Mouse (Mus musculus): Measurements from ENCODE around the gene Cfi. TPM values are rescaled to one million over a fixed set of nuclear protein-coding genes. Genes with fewer than 3 reads are reported as not detected.

Cfi gene
- total and polyA plus RNA-seq, 2 experiments from 2014 or later = 0.42 to 1.2 TPM

- Histone ChIP-seq H3K4me3 (ENCODE audit: low read depth, low read length) (no peak overlapping the region), H3K27me3 (ENCODE audit: insufficient read depth, low read length) (no peaks in the 10 kb centered on the region), H3K27ac (ENCODE audit: low read depth, low read length) (no peak overlapping the region), H3K36me3 (ENCODE audit: insufficient read depth, low read length) (peaks cover 17% of the 10 kb centered on the region), H3K9ac (replicated peaks; ENCODE audit: low read length, poor library complexity, severe bottlenecking) (no peak overlapping the region), H3K4me2 (ENCODE audit: low read depth, low read length, poor library complexity, severe bottlenecking) (no peak overlapping the region), H3K9me3 (ENCODE audit: low read length) (no peaks in the 10 kb centered on the region), H3K4me1 (ENCODE audit: insufficient read depth, low read length) (no peaks in the 10 kb centered on the region)
- ATAC-seq (ENCODE audit: low FRiP score) (no peak), DNase-seq (ENCODE audit: low spot score) (no peak)
- no peak for TF ChIP-seq CTCF (IDR thresholded peaks at IDR 0.05)
- WGBS = 87% methylated on average over 5 of the region's 5 CpGs
These were observed 50.7 kb downstream of the Cfi start for GRCm38 (mm10) chr3:129886430-129886829.

DNA sequence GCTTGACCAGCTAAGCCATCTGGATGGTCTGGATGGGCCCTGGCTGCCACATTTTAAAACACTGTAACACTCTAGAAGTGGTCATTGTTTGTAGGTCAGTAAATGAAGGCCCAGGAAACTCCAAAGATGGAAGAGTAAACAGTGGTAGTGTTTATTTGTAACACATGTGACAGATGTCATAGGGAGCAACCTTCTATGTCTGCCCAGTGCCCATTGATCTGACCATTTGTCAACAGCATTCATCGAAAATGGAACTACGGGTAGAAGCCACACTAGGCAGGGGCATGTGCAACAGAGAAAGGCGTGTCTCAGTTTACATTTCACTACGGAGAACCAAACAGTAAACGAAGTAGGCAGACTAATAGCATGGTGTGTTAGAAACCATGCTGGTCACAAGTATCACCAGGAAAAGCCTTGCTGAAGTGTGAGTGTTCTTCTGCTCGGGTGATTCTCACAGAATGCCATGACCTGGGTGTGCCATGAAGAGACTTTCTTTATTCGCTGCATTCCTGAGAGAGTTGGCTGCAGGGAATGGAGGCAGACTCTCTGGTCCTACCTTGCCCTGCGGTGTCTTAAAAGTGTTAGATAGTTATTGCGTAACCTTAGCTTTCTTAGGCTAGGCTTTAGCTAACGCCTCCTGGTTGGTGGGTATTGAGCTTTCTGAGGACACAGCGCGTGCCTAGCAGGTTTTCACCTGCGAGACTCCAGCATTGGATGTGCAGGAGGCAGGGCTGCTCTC, 52.3 kb downstream of the Cfi start:
- no peak for TF ChIP-seq CTCF (IDR thresholded peaks at IDR 0.05)
- no peak overlapping the region for H3K9ac ChIP-seq (replicated peaks; ENCODE audit: low read length, poor library complexity, severe bottlenecking)
- ATAC-seq (ENCODE audit: low FRiP score) = no peak
- peaks cover 27% of the 10 kb centered on the region for H3K36me3 ChIP-seq (ENCODE audit: insufficient read depth, low read length)
- WGBS = 91% methylated on average over 13 of the region's 13 CpGs
- no peak overlapping the region for H3K27ac ChIP-seq (ENCODE audit: low read depth, low read length)
- H3K4me3 ChIP-seq (ENCODE audit: low read depth, low read length) = no peak overlapping the region
- no peak overlapping the region for H3K4me2 ChIP-seq (ENCODE audit: low read depth, low read length, poor library complexity, severe bottlenecking)
- no peak for DNase-seq (ENCODE audit: low spot score)
- H3K4me1 ChIP-seq (ENCODE audit: insufficient read depth, low read length) = no peaks in the 10 kb centered on the region
- H3K27me3 ChIP-seq (ENCODE audit: insufficient read depth, low read length) = no peaks in the 10 kb centered on the region
- no peaks in the 10 kb centered on the region for H3K9me3 ChIP-seq (ENCODE audit: low read length)

DNA sequence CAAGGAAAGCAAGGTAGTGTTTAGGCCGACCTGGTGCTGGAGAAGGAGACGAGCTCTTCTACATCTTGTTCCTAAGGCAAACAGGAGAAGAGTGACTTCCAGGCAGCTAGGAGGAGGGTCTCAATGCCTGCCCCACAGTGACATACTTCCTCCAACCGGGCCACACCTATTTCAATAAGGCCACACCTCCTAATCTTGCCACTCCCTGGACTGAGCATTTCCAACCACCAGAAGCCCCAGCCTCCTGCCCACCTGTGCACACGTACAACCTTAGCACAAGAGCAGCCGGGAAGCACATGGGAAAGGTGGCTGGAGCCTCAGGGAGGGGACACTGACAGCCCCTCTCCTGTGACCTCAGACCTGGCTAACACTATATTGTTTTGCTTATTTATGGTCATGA, 56.3 kb downstream of the Cfi start:
- Histone ChIP-seq H3K9ac (replicated peaks; ENCODE audit: low read length, poor library complexity, severe bottlenecking) (no peak overlapping the region), H3K4me2 (ENCODE audit: low read depth, low read length, poor library complexity, severe bottlenecking) (no peak overlapping the region), H3K4me1 (ENCODE audit: insufficient read depth, low read length) (no peaks in the 10 kb centered on the region), H3K27ac (ENCODE audit: low read depth, low read length) (no peak overlapping the region), H3K36me3 (ENCODE audit: insufficient read depth, low read length) (peaks cover 31% of the 10 kb centered on the region), H3K9me3 (ENCODE audit: low read length) (no peaks in the 10 kb centered on the region), H3K27me3 (ENCODE audit: insufficient read depth, low read length) (no peaks in the 10 kb centered on the region), H3K4me3 (ENCODE audit: low read depth, low read length) (no peak overlapping the region)
- TF ChIP-seq CTCF (IDR thresholded peaks at IDR 0.05) = no peak
- no peak for ATAC-seq (ENCODE audit: low FRiP score)
- 88% methylated on average over 5 of the region's 5 CpGs for WGBS
- DNase-seq (ENCODE audit: low spot score) = no peak

DNA sequence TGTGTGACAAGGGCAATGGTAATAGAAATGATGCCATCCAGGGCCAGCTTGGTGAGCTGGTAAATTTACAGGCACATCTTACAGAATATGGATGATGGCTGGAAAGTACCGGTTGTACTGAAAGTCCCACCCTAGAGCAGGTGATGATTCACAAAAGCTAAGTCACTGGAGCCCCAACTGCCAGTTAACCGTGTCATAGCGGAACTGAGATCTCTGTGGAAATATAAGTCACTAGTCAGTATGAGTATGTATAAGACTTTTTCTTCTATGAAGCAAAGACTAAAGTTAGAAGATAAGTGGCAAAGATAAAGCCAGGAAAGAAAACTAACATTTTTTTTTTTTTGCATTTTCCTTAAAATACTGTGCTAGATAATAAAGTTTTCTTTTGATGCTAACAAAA, 57.5 kb downstream of the Cfi start:
- Histone ChIP-seq H3K4me2 (ENCODE audit: low read depth, low read length, poor library complexity, severe bottlenecking) (no peak overlapping the region), H3K4me3 (ENCODE audit: low read depth, low read length) (no peak overlapping the region), H3K27me3 (ENCODE audit: insufficient read depth, low read length) (no peaks in the 10 kb centered on the region), H3K9ac (replicated peaks; ENCODE audit: low read length, poor library complexity, severe bottlenecking) (no peak overlapping the region), H3K4me1 (ENCODE audit: insufficient read depth, low read length) (no peaks in the 10 kb centered on the region), H3K9me3 (ENCODE audit: low read length) (no peaks in the 10 kb centered on the region), H3K36me3 (ENCODE audit: insufficient read depth, low read length) (peaks cover 31% of the 10 kb centered on the region), H3K27ac (ENCODE audit: low read depth, low read length) (no peak overlapping the region)
- WGBS = 97% methylated on average over 3 of the region's 3 CpGs
- ATAC-seq (ENCODE audit: low FRiP score) (no peak), DNase-seq (ENCODE audit: low spot score) (no peak)
- no peak for TF ChIP-seq CTCF (IDR thresholded peaks at IDR 0.05)

DNA sequence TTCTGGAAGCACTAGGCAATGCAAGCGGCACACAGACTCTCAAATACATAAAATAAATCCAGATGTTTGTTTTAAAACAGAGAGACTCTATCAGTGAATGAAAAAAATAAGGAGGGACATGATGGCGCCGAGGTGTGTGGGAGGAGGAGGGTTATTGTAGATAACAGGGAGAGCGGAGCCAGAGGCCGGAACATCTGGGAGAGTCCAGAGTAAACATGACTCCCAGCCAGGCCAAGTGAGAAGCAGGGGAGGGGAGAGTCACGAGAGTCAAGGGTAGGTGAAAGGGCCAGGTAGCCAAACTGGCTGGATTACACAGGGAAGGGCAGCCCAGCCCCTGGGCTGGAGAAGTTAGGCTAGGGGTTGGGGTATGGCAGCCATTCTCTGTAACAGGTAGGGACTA, 60.9 kb downstream of the Cfi start:
- H3K9me3 ChIP-seq (ENCODE audit: low read length) = no peaks in the 10 kb centered on the region
- DNase-seq (ENCODE audit: low spot score) = no peak
- no peaks in the 10 kb centered on the region for H3K27me3 ChIP-seq (ENCODE audit: insufficient read depth, low read length)
- no peak for ATAC-seq (ENCODE audit: low FRiP score)
- no peak overlapping the region for H3K9ac ChIP-seq (replicated peaks; ENCODE audit: low read length, poor library complexity, severe bottlenecking)
- H3K4me3 ChIP-seq (ENCODE audit: low read depth, low read length) = no peak overlapping the region
- H3K4me2 ChIP-seq (ENCODE audit: low read depth, low read length, poor library complexity, severe bottlenecking) = no peak overlapping the region
- no peaks in the 10 kb centered on the region for H3K4me1 ChIP-seq (ENCODE audit: insufficient read depth, low read length)
- 85% methylated on average over 6 of the region's 6 CpGs for WGBS
- H3K36me3 ChIP-seq (ENCODE audit: insufficient read depth, low read length) = peaks cover 17% of the 10 kb centered on the region
- TF ChIP-seq CTCF (IDR thresholded peaks at IDR 0.05) = no peak
- no peak overlapping the region for H3K27ac ChIP-seq (ENCODE audit: low read depth, low read length)

DNA sequence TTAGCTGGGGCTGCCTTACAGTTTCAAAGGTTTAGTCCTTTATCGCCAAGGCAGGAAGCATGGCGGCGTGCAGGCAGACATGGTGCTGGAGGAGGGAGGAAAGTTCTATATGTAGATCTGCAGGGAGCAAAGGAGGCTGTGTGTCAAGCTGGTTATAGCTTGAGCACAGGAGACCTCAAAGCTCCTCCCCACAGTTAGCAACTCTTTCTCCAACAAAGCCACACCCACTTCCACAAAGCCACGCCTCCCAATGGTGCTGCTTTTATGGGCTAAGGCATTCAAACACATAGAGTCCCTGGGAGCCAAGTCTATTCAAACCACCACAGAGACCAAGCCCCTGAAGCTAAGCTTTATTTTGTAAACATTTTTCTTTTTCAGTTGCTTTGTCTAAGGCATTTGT, 63.2 kb downstream of the Cfi start:
- no peak overlapping the region for H3K4me2 ChIP-seq (ENCODE audit: low read depth, low read length, poor library complexity, severe bottlenecking)
- no peak overlapping the region for H3K27ac ChIP-seq (ENCODE audit: low read depth, low read length)
- WGBS = 63% methylated on average over 4 of the region's 4 CpGs
- H3K4me3 ChIP-seq (ENCODE audit: low read depth, low read length) = no peak overlapping the region
- ATAC-seq (ENCODE audit: low FRiP score) (no peak), DNase-seq (ENCODE audit: low spot score) (no peak)
- peaks cover 3% of the 10 kb centered on the region; the same call in 1 of the 2 replicates for H3K36me3 ChIP-seq (ENCODE audit: insufficient read depth, low read length)
- no peak for TF ChIP-seq CTCF (IDR thresholded peaks at IDR 0.05)
- no peaks in the 10 kb centered on the region for H3K9me3 ChIP-seq (ENCODE audit: low read length)
- no peaks in the 10 kb centered on the region for H3K27me3 ChIP-seq (ENCODE audit: insufficient read depth, low read length)
- H3K4me1 ChIP-seq (ENCODE audit: insufficient read depth, low read length) = 0 out of 2 replicates have a peak, but pooled peaks cover 4% of the 10 kb centered on the region
- H3K9ac ChIP-seq (replicated peaks; ENCODE audit: low read length, poor library complexity, severe bottlenecking) = no peak overlapping the region

Measured in midbrain, postnatal 0 days (tissue).